Mouse (Mus musculus): ENCODE measurements around the gene Nup107.

GRCm38 (mm10) chr10:117746297-117746883, 46.1 kb downstream of the Nup107 start, which contains the start of gene Slc35e3:
- TF ChIP-seq POLR2A (IDR thresholded peaks at IDR 0.05; ENCODE audit: extremely low read depth, insufficient read depth, low read length) = peak; percentile 62
- no peak for TF ChIP-seq CTCF (IDR thresholded peaks at IDR 0.05; ENCODE audit: extremely low read depth, insufficient read depth, low read length)

All from cortical plate, adult 2 months (tissue).